Mouse (Mus musculus) cerebellum, adult 2 months (tissue): Measurements from ENCODE around the gene Fahd2a.

Source experiments
- CTCF ChIP-seq: fragments of 200-500 bp; IDR thresholded peaks from 2 replicates; pipeline ENCODE4 v1.5.1; 2011; ENCODE audit warnings: low read depth, mild to moderate bottlenecking, control low read depth, low read length, moderate library complexity, borderline replicate concordance; ENCODE audit not compliant: insufficient read depth
- POLR2A ChIP-seq: fragments of 200-500 bp; IDR thresholded peaks from 2 replicates; pipeline ENCODE4 v1.6.1; 2011; ENCODE audit warnings: low read length, control low read depth, borderline replicate concordance; ENCODE audit not compliant: insufficient read depth

- TF ChIP-seq CTCF = no peak
- no peak for TF ChIP-seq POLR2A
These were observed 45.6 kb downstream of the Fahd2a start for GRCm38 (mm10) chr2:127398738-127399137.
